Mouse (Mus musculus) hindbrain, embryonic 13.5 days (tissue): ENCODE data around the gene Rnf227. TPM values are rescaled to one million over a fixed set of nuclear protein-coding genes. Genes with fewer than 3 reads are reported as not detected.
A peak's percentile ranks its signal among the peaks of the same experiment; 100 is the strongest.

Experiments used
- ATAC-seq: fragments of 200-750 bp; cut with Nextera tagmentation; 2 replicates; pipeline ENCODE4 v1.8.0; 2017; ENCODE audit warnings: moderate TSS enrichment; ENCODE audit not compliant: low FRiP score
- H3K27ac ChIP-seq: fragments of 300-500 bp; sonication (generic); 2 replicates; pipeline ENCODE4 v1.5.1; 2015; ENCODE audit warnings: inconsistent platforms, mild to moderate bottlenecking, moderate library complexity
- H3K27me3 ChIP-seq: fragments of 300-500 bp; sonication (generic); 2 replicates; pipeline ENCODE4 v1.6.1; 2015; ENCODE audit warnings: mild to moderate bottlenecking, inconsistent platforms
- H3K36me3 ChIP-seq: fragments of 300-500 bp; sonication (generic); 2 replicates; pipeline ENCODE4 v1.6.1; 2015; ENCODE audit warnings: mild to moderate bottlenecking, inconsistent platforms
- H3K4me1 ChIP-seq: fragments of 300-500 bp; sonication (generic); replicated peaks from 2 replicates; pipeline ENCODE4 v1.6.1; 2015; ENCODE audit warnings: inconsistent platforms
- H3K4me2 ChIP-seq: fragments of 300-500 bp; sonication (generic); 2 replicates; pipeline ENCODE4 v1.6.1; 2015; ENCODE audit warnings: inconsistent platforms, mild to moderate bottlenecking, moderate library complexity
- H3K4me3 ChIP-seq: fragments of 300-500 bp; sonication (generic); 2 replicates; pipeline ENCODE4 v1.5.1; 2015; ENCODE audit warnings: mild to moderate bottlenecking, inconsistent platforms
- H3K9ac ChIP-seq: fragments of 300-500 bp; sonication (generic); 2 replicates; pipeline ENCODE4 v1.6.1; 2015; ENCODE audit warnings: mild to moderate bottlenecking, inconsistent platforms
- H3K9me3 ChIP-seq: fragments of 300-500 bp; sonication (generic); 2 replicates; pipeline ENCODE4 v1.6.1; 2016; ENCODE audit warnings: inconsistent platforms
- WGBS: fragments of 180-500 bp; shearing (Covaris S2); methylation state at CpG from one replicate; pipeline ENCODE4 v1.1.7; 2015; 5-methylcytosine and 5-hydroxymethylcytosine counted together
- polyA plus RNA-seq: library from polyadenylated mRNA; unstranded; fragments of >200 nt; fragmentation: Nextera tagmentation; extraction: Ambion mirVana; gene quantifications from 2 replicates; pipeline ENCODE4 v1.2.1, GENCODE M21; 2015

The Rnf227 gene
- polyA plus RNA-seq, 1 experiment from 2014 or later = 166 TPM

GRCm38 (mm10) chr11:69373223-69373965 lies 33.1 kb downstream of the Rnf227 start:
- 0 out of 2 replicates have a peak overlapping the region, but pooled peaks have one; percentile 2 for H3K4me2 ChIP-seq
- peaks cover 16% of the 10 kb centered on the region for H3K36me3 ChIP-seq
- peaks cover 35% of the 10 kb centered on the region for H3K4me1 ChIP-seq
- no peak for ATAC-seq
- no peak overlapping the region for H3K4me3 ChIP-seq
- H3K9me3 ChIP-seq = no peaks in the 10 kb centered on the region
- peak overlapping the region; percentile 35; the same call in 1 of the 2 replicates for H3K9ac ChIP-seq
- WGBS = 93% methylated on average over 16 of the region's 16 CpGs
- H3K27ac ChIP-seq = no peak overlapping the region
- no peaks in the 10 kb centered on the region for H3K27me3 ChIP-seq

- Histone ChIP-seq H3K27ac (no peak overlapping the region), H3K4me3 (no peak overlapping the region), H3K4me1 (peaks cover 29% of the 10 kb centered on the region), H3K4me2 (no peak overlapping the region), H3K9ac (no peak overlapping the region), H3K27me3 (no peaks in the 10 kb centered on the region), H3K36me3 (peaks cover 22% of the 10 kb centered on the region), H3K9me3 (no peaks in the 10 kb centered on the region)
- 91% methylated on average over 4 of the region's 4 CpGs for WGBS
- ATAC-seq = no peak
Observed at GRCm38 (mm10) chr11:69375646-69376045, 35.4 kb downstream of the Rnf227 start.

- Histone ChIP-seq H3K9ac (no peak overlapping the region), H3K9me3 (no peaks in the 10 kb centered on the region), H3K27me3 (no peaks in the 10 kb centered on the region), H3K27ac (no peak overlapping the region), H3K4me1 (peaks cover 7% of the 10 kb centered on the region), H3K36me3 (peaks cover 21% of the 10 kb centered on the region), H3K4me3 (no peak overlapping the region), H3K4me2 (no peak overlapping the region)
- 78% methylated on average over 3 of the region's 3 CpGs for WGBS
- no peak for ATAC-seq
Observed at GRCm38 (mm10) chr11:69377766-69378165, 37.5 kb downstream of the Rnf227 start.

GRCm38 (mm10) chr11:69379600-69379999 lies 39.3 kb downstream of the Rnf227 start:
- Histone ChIP-seq H3K36me3 (peaks cover 10% of the 10 kb centered on the region), H3K9ac (no peak overlapping the region), H3K9me3 (no peaks in the 10 kb centered on the region), H3K4me3 (no peak overlapping the region), H3K27me3 (no peaks in the 10 kb centered on the region), H3K4me2 (no peak overlapping the region), H3K4me1 (no peaks in the 10 kb centered on the region), H3K27ac (no peak overlapping the region)
- WGBS = 92% methylated on average over 3 of the region's 3 CpGs
- ATAC-seq = no peak

GRCm38 (mm10) chr11:69381356-69381755 lies 41.1 kb downstream of the Rnf227 start:
- 84% methylated on average over 6 of the region's 6 CpGs for WGBS
- no peak overlapping the region for H3K9ac ChIP-seq
- H3K4me3 ChIP-seq = no peak overlapping the region
- H3K9me3 ChIP-seq = no peaks in the 10 kb centered on the region
- H3K4me2 ChIP-seq = no peak overlapping the region
- H3K36me3 ChIP-seq = peaks cover 6% of the 10 kb centered on the region; the same call in 1 of the 2 replicates
- no peak for ATAC-seq
- H3K27me3 ChIP-seq = no peaks in the 10 kb centered on the region
- no peaks in the 10 kb centered on the region for H3K4me1 ChIP-seq
- H3K27ac ChIP-seq = no peak overlapping the region

GRCm38 (mm10) chr11:69382478-69383105 lies 42.3 kb downstream of the Rnf227 start:
- 68% methylated on average over 10 of the region's 10 CpGs for WGBS
- H3K27me3 ChIP-seq = no peaks in the 10 kb centered on the region
- H3K9ac ChIP-seq = 0 out of 2 replicates have a peak overlapping the region, but pooled peaks have one; percentile 0
- H3K4me1 ChIP-seq = no peaks in the 10 kb centered on the region
- no peak overlapping the region for H3K4me2 ChIP-seq
- no peaks in the 10 kb centered on the region for H3K9me3 ChIP-seq
- no peak overlapping the region for H3K4me3 ChIP-seq
- no peak overlapping the region for H3K27ac ChIP-seq
- ATAC-seq = no peak
- H3K36me3 ChIP-seq = peaks cover 6% of the 10 kb centered on the region; the same call in 1 of the 2 replicates

- no peak overlapping the region for H3K4me2 ChIP-seq
- H3K27me3 ChIP-seq = no peaks in the 10 kb centered on the region
- no peak overlapping the region for H3K4me3 ChIP-seq
- no peaks in the 10 kb centered on the region for H3K36me3 ChIP-seq
- ATAC-seq = no peak
- no peak overlapping the region for H3K27ac ChIP-seq
- H3K9me3 ChIP-seq = no peaks in the 10 kb centered on the region
- WGBS = 82% methylated on average over 6 of the region's 6 CpGs
- H3K9ac ChIP-seq = 0 out of 2 replicates have a peak overlapping the region, but pooled peaks have one; percentile 1
- peaks cover 5% of the 10 kb centered on the region; the same call in 1 of the 2 replicates for H3K4me1 ChIP-seq
Observed at GRCm38 (mm10) chr11:69384979-69385378, 44.7 kb downstream of the Rnf227 start.

GRCm38 (mm10) chr11:69386758-69387157 lies 46.5 kb downstream of the Rnf227 start:
- peaks cover 6% of the 10 kb centered on the region; the same call in 1 of the 2 replicates for H3K4me1 ChIP-seq
- no peaks in the 10 kb centered on the region for H3K27me3 ChIP-seq
- no peak overlapping the region for H3K4me2 ChIP-seq
- no peaks in the 10 kb centered on the region for H3K9me3 ChIP-seq
- no peak overlapping the region for H3K27ac ChIP-seq
- no peaks in the 10 kb centered on the region; the same call in 1 of the 2 replicates for H3K36me3 ChIP-seq
- H3K9ac ChIP-seq = no peak overlapping the region
- no peak for ATAC-seq
- 83% methylated on average over 7 of the region's 7 CpGs for WGBS
- no peak overlapping the region for H3K4me3 ChIP-seq

- H3K9me3 ChIP-seq = no peaks in the 10 kb centered on the region
- 97% methylated on average over 4 of the region's 4 CpGs for WGBS
- no peak for ATAC-seq
- H3K27ac ChIP-seq = no peak overlapping the region
- peaks cover 6% of the 10 kb centered on the region; the same call in 1 of the 2 replicates for H3K4me1 ChIP-seq
- H3K36me3 ChIP-seq = no peaks in the 10 kb centered on the region; the same call in 1 of the 2 replicates
- no peak overlapping the region for H3K9ac ChIP-seq
- H3K27me3 ChIP-seq = no peaks in the 10 kb centered on the region
- H3K4me3 ChIP-seq = no peak overlapping the region
- no peak overlapping the region for H3K4me2 ChIP-seq
Observed at GRCm38 (mm10) chr11:69388680-69389079, 48.4 kb downstream of the Rnf227 start.

GRCm38 (mm10) chr11:69389531-69390399 lies 49.5 kb downstream of the Rnf227 start:
- Histone ChIP-seq H3K4me3 (no peak overlapping the region), H3K9me3 (no peaks in the 10 kb centered on the region), H3K4me1 (peaks cover 12% of the 10 kb centered on the region), H3K4me2 (no peak overlapping the region), H3K27me3 (no peaks in the 10 kb centered on the region), H3K27ac (no peak overlapping the region), H3K9ac (no peak overlapping the region), H3K36me3 (no peaks in the 10 kb centered on the region; the same call in 1 of the 2 replicates)
- 0 out of 2 replicates have a peak, but pooled peaks have one; percentile 15 for ATAC-seq
- WGBS = 64% methylated on average over 14 of the region's 14 CpGs

- H3K9ac ChIP-seq = no peak overlapping the region
- 0 out of 2 replicates have a peak, but pooled peaks have one; percentile 14 for ATAC-seq
- H3K4me1 ChIP-seq = peaks cover 12% of the 10 kb centered on the region
- no peak overlapping the region for H3K4me2 ChIP-seq
- H3K27me3 ChIP-seq = no peaks in the 10 kb centered on the region
- no peak overlapping the region for H3K4me3 ChIP-seq
- H3K9me3 ChIP-seq = no peaks in the 10 kb centered on the region
- no peak overlapping the region for H3K27ac ChIP-seq
- 54% methylated on average over 10 of the region's 10 CpGs for WGBS
- H3K36me3 ChIP-seq = no peaks in the 10 kb centered on the region; the same call in 1 of the 2 replicates
Observed at GRCm38 (mm10) chr11:69390400-69391034, 50.3 kb downstream of the Rnf227 start.
